Mouse (Mus musculus) stomach, postnatal 0 days (tissue): Measurements from ENCODE around the gene Cnksr3. TPM values are rescaled to one million over a fixed set of nuclear protein-coding genes. Genes with fewer than 3 reads are reported as not detected.

Experiments used
- ATAC-seq: fragments of 200-750 bp; cut with Nextera tagmentation; 2 replicates; pipeline ENCODE4 v1.8.0; 2017; ENCODE audit not compliant: low FRiP score, low TSS enrichment
- DNase-seq: peaks from one replicate; pipeline ENCODE4 v3.0.0-alpha.2; 2016; ENCODE audit warnings: low spot score
- H3K27ac ChIP-seq: fragments of 300-500 bp; sonication (generic); replicated peaks from 2 replicates; pipeline ENCODE4 v1.5.1; 2014; ENCODE audit warnings: mild to moderate bottlenecking, control low read depth
- H3K27me3 ChIP-seq: fragments of 300-500 bp; sonication (generic); 2 replicates; pipeline ENCODE4 v1.6.1; 2014; ENCODE audit warnings: low read length; ENCODE audit not compliant: control insufficient read depth, insufficient read depth
- H3K36me3 ChIP-seq: fragments of 300-500 bp; sonication (generic); 2 replicates; pipeline ENCODE4 v1.6.1; 2014; ENCODE audit warnings: low read length, mixed read lengths; ENCODE audit not compliant: control insufficient read depth, insufficient read depth
- H3K4me1 ChIP-seq: fragments of 300-500 bp; sonication (generic); replicated peaks from 2 replicates; pipeline ENCODE4 v1.6.1; 2014; ENCODE audit warnings: antibody characterized with exemption; ENCODE audit not compliant: control insufficient read depth, insufficient read depth
- H3K4me2 ChIP-seq: fragments of 300-500 bp; sonication (generic); replicated peaks from 2 replicates; pipeline ENCODE4 v1.6.1; 2014; ENCODE audit warnings: low read depth, mild to moderate bottlenecking, control low read depth, moderate library complexity
- H3K4me3 ChIP-seq: fragments of 300-500 bp; sonication (generic); 2 replicates; pipeline ENCODE4 v1.5.1; 2014; ENCODE audit warnings: low read depth, low read length, control low read depth
- H3K9ac ChIP-seq: fragments of 300-500 bp; sonication (generic); 2 replicates; pipeline ENCODE4 v1.6.1; 2014; ENCODE audit warnings: mild to moderate bottlenecking, low read length, control low read depth, mixed read lengths
- H3K9me3 ChIP-seq: fragments of 300-500 bp; sonication (generic); 2 replicates; pipeline ENCODE4 v1.6.1; 2016; ENCODE audit warnings: low read length; ENCODE audit not compliant: control insufficient read depth
- CTCF ChIP-seq: IDR thresholded peaks from 2 replicates; pipeline ENCODE4 v1.5.1; 2016; ENCODE audit warnings: antibody characterized with exemption, low read depth, mild to moderate bottlenecking, moderate library complexity
- EP300 ChIP-seq: optimal IDR thresholded peaks from 2 replicates; pipeline ENCODE3; 2016; ENCODE audit warnings: antibody characterized with exemption
- WGBS: fragments of 180-500 bp; shearing (Covaris S2); extraction: QIAGEN DNeasy Blood & Tissue Kit; methylation state at CpG from one replicate; pipeline ENCODE4 v1.1.7; 2014; 5-methylcytosine and 5-hydroxymethylcytosine counted together
- polyA plus RNA-seq: library from polyadenylated mRNA; unstranded; fragments of >200 nt; fragmentation: Nextera tagmentation; extraction: Ambion mirVana; gene quantifications from 2 replicates; pipeline ENCODE4 v1.2.1, GENCODE M21; 2015

Gene Cnksr3
- polyA plus RNA-seq, 1 experiment from 2014 or later = 7.0 TPM

DNA sequence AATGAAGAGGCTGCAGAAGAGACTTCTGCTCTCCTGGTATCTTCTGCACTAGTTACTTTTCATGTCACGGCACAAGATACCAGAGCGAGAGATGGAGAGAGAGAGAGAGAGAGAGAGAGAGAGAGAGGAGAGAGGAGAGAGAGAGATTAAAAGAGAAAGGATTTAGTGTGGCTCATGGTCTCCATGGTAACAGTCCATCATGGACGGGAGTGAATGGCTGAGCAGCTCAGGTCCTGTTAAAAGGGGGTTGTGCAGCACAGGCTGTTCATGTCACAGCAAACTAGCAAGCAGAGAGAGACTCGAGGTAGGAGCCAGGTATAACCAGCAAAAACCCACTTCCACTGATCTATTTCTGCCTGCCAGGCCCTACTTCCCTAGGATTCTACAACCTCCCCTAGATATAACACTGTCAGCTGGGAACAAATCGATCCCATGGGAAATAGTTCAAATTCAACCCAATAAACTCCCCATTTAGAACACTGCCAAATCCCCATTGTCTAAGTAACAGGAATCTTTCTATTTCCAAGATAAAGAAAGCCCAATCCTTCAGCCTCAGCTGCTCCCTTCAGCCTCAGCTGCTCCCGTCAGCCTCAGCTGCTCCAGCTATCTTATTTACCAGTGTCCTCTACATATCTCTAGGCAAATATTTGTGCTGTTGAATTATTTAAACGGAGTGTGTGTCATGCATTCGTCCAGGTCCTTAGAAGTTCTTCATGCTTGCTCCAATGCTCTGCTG, 141.8 kb downstream of the Cnksr3 start:
- DNase-seq (peak; percentile 11), ATAC-seq (no peak)
- Histone ChIP-seq H3K27me3 (no peaks in the 10 kb centered on the region), H3K4me3 (no peak overlapping the region), H3K27ac (no peak overlapping the region), H3K9ac (no peak overlapping the region), H3K9me3 (no peaks in the 10 kb centered on the region), H3K4me1 (no peaks in the 10 kb centered on the region), H3K4me2 (no peak overlapping the region), H3K36me3 (no peaks in the 10 kb centered on the region)
- TF ChIP-seq CTCF (no peak), EP300 (no peak)
- 48% methylated on average over 8 of the region's 8 CpGs for WGBS

DNA sequence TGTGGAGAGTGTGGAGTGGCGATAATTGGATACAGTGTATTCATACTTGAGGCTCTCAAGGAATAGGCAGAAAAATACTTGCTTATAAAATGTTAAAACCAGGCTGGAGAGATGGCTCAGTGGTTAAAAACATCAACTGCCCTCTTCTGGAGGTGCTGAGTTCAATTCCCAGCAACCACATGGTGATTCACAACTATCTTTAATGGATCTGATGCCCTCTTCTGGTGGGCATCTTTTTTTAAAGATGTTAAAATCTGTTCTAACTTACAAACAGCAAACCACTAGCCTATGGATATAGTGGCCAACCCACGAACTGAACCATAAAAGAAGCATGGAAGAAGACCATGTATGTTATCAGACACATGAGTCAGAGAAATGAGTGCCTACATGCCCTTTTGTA, 142.9 kb downstream of the Cnksr3 start:
- no peaks in the 10 kb centered on the region for H3K36me3 ChIP-seq
- no peak overlapping the region for H3K9ac ChIP-seq
- H3K4me1 ChIP-seq = no peaks in the 10 kb centered on the region
- WGBS = 88% methylated on average over 2 of the region's 2 CpGs
- no peak overlapping the region for H3K4me3 ChIP-seq
- H3K27ac ChIP-seq = no peak overlapping the region
- H3K4me2 ChIP-seq = no peak overlapping the region
- ATAC-seq (no peak), DNase-seq (peak; percentile 1)
- no peaks in the 10 kb centered on the region for H3K27me3 ChIP-seq
- no peaks in the 10 kb centered on the region for H3K9me3 ChIP-seq
- TF ChIP-seq EP300 = no peak
- TF ChIP-seq CTCF = no peak

Other genes starting within 250 kb of the Cnksr3 start
- gene Ipcef1, start 159.8 kb downstream of the Cnksr3 start, polyA plus RNA-seq = 0.30 and 0.35 TPM in 2 replicates